Mouse (Mus musculus) midbrain, embryonic 11.5 days (tissue): ENCODE data around the gene Eid1. TPM values are rescaled to one million over a fixed set of nuclear protein-coding genes. Genes with fewer than 3 reads are reported as not detected.
A peak's percentile ranks its signal among the peaks of the same experiment; 100 is the strongest.

Experiments
- ATAC-seq: fragments of 200-750 bp; cut with Nextera tagmentation; 2 replicates; pipeline ENCODE4 v1.8.0; 2017; ENCODE audit warnings: moderate TSS enrichment, moderate library complexity; ENCODE audit not compliant: low FRiP score
- DNase-seq: peaks from one replicate; pipeline ENCODE4 v3.0.0; 2015; ENCODE audit warnings: low spot score; ENCODE audit errors: missing footprints
- H3K27ac ChIP-seq: fragments of 300-500 bp; sonication (generic); 2 replicates; pipeline ENCODE4 v1.5.1; 2014; ENCODE audit warnings: low read depth, low read length
- H3K27me3 ChIP-seq: fragments of 300-500 bp; sonication (generic); 2 replicates; pipeline ENCODE4 v1.6.1; 2014; ENCODE audit warnings: mild to moderate bottlenecking, low read length, moderate library complexity, mixed read lengths; ENCODE audit not compliant: control insufficient read depth, insufficient read depth
- H3K36me3 ChIP-seq: fragments of 300-500 bp; sonication (generic); 2 replicates; pipeline ENCODE4 v1.6.1; 2014; ENCODE audit warnings: mild to moderate bottlenecking, low read length, moderate library complexity, mixed read lengths; ENCODE audit not compliant: control insufficient read depth, insufficient read depth
- H3K4me1 ChIP-seq: fragments of 300-500 bp; sonication (generic); 2 replicates; pipeline ENCODE4 v1.6.1; 2014; ENCODE audit warnings: low read length; ENCODE audit not compliant: control insufficient read depth, insufficient read depth
- H3K4me2 ChIP-seq: fragments of 300-500 bp; sonication (generic); 2 replicates; pipeline ENCODE4 v1.6.1; 2014; ENCODE audit warnings: mild to moderate bottlenecking, moderate library complexity
- H3K4me3 ChIP-seq: fragments of 300-500 bp; sonication (generic); 2 replicates; pipeline ENCODE4 v1.5.1; 2014; ENCODE audit warnings: low read depth, low read length
- H3K9ac ChIP-seq: fragments of 300-500 bp; sonication (generic); 2 replicates; pipeline ENCODE4 v1.6.1; 2014; ENCODE audit warnings: low read length
- H3K9me3 ChIP-seq: fragments of 300-500 bp; sonication (generic); 2 replicates; pipeline ENCODE4 v1.6.1; 2016; ENCODE audit warnings: low read length; ENCODE audit not compliant: control insufficient read depth
- WGBS: fragments of 180-500 bp; shearing (Covaris S2); extraction: QIAGEN DNeasy Blood & Tissue Kit; methylation state at CpG from one replicate; pipeline ENCODE4 v1.1.7; 2014; 5-methylcytosine and 5-hydroxymethylcytosine counted together
- polyA plus RNA-seq: library from polyadenylated mRNA; unstranded; fragments of >200 nt; fragmentation: Nextera tagmentation; extraction: Ambion mirVana; gene quantifications from 2 replicates; pipeline ENCODE4 v1.2.1, GENCODE M21; 2014

Eid1 gene
- polyA plus RNA-seq, 1 experiment from 2014 or later = 281 TPM

GRCm38 (mm10) chr2:125665213-125665612, 7.7 kb upstream of the Eid1 start:
- H3K4me1 ChIP-seq = no peaks in the 10 kb centered on the region
- DNase-seq (no peak), ATAC-seq (no peak)
- no peak overlapping the region for H3K4me3 ChIP-seq
- H3K4me2 ChIP-seq = no peak overlapping the region
- H3K27ac ChIP-seq = no peak overlapping the region
- 91% methylated on average over 5 of the region's 5 CpGs for WGBS
- no peaks in the 10 kb centered on the region for H3K36me3 ChIP-seq
- no peaks in the 10 kb centered on the region for H3K27me3 ChIP-seq
- no peaks in the 10 kb centered on the region for H3K9me3 ChIP-seq
- H3K9ac ChIP-seq = no peak overlapping the region

DNA sequence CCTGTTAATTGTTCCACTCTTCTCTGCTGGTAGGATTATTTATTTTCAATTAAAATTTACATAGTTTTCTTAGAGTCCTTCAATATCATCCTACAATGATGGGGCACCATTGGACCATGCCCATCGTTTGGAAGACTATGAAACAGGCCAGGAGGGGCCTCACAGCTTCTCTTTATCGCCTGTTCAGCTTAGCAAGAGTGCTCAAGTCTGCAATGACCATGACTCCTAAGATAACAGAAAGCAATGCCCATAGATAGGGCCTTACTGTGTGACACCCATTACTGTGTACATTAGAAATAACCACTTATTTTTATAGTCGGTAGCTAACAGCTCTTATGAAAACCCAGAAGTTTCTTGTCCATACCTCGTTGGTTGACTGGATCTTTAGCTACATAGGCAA, 7.0 kb upstream of the Eid1 start:
- WGBS = 81% methylated on average over 4 of the region's 4 CpGs
- no peaks in the 10 kb centered on the region for H3K27me3 ChIP-seq
- no peak overlapping the region for H3K27ac ChIP-seq
- ATAC-seq = no peak
- H3K9ac ChIP-seq = no peak overlapping the region
- H3K9me3 ChIP-seq = no peaks in the 10 kb centered on the region
- H3K4me2 ChIP-seq = no peak overlapping the region
- H3K4me1 ChIP-seq = no peaks in the 10 kb centered on the region
- H3K4me3 ChIP-seq = no peak overlapping the region
- H3K36me3 ChIP-seq = no peaks in the 10 kb centered on the region
- DNase-seq = no peak

DNA sequence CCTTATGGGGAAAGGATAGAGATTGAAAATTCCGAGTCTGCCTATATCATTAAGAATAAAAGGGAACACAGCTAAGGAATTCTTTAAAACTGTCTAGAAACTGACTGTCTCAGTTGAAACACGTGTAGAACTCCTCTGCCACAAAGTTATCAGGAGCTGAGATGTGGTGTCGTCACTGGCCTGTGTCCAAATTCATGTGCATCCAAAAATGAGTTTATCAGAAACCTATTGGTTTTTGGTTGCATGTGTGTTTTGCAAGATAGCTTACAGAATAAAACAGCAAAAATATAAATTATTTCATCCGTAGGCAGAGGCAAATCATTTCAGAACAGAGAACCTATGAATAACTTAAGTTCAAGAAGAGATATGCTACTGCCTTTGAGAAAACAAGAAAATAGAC, 6.2 kb upstream of the Eid1 start:
- no peak overlapping the region for H3K27ac ChIP-seq
- no peak overlapping the region for H3K4me2 ChIP-seq
- no peaks in the 10 kb centered on the region for H3K4me1 ChIP-seq
- H3K36me3 ChIP-seq = no peaks in the 10 kb centered on the region
- DNase-seq (no peak), ATAC-seq (no peak)
- H3K4me3 ChIP-seq = no peak overlapping the region
- H3K27me3 ChIP-seq = no peaks in the 10 kb centered on the region
- H3K9me3 ChIP-seq = no peaks in the 10 kb centered on the region
- WGBS = 82% methylated on average over 4 of the region's 4 CpGs
- H3K9ac ChIP-seq = no peak overlapping the region

DNA sequence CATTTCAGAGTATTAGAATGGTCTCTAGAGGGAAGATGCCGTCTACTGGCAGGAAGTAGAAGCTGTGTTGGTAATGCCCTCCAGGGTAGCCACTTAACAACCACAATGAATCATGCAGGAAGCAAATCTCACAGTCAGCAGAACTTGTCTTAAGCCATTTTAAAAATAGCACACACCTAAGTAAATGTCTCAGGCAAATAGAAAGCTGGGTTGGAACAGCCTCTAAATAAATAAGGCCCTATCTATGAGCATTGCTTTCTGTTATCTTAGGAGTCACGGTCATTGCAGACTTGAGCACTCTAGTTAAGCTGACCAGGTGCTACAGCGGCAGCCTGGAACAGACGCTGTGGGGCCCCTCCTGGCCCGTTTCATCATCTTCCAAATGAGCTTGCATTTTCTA, 5.7 kb upstream of the Eid1 start:
- H3K36me3 ChIP-seq = no peaks in the 10 kb centered on the region
- 76% methylated on average over 5 of the region's 5 CpGs for WGBS
- H3K4me3 ChIP-seq = no peak overlapping the region
- no peak for ATAC-seq
- H3K27ac ChIP-seq = no peak overlapping the region
- no peaks in the 10 kb centered on the region for H3K4me1 ChIP-seq
- no peak for DNase-seq
- H3K4me2 ChIP-seq = no peak overlapping the region
- no peaks in the 10 kb centered on the region for H3K27me3 ChIP-seq
- H3K9ac ChIP-seq = no peak overlapping the region
- H3K9me3 ChIP-seq = no peaks in the 10 kb centered on the region

DNA sequence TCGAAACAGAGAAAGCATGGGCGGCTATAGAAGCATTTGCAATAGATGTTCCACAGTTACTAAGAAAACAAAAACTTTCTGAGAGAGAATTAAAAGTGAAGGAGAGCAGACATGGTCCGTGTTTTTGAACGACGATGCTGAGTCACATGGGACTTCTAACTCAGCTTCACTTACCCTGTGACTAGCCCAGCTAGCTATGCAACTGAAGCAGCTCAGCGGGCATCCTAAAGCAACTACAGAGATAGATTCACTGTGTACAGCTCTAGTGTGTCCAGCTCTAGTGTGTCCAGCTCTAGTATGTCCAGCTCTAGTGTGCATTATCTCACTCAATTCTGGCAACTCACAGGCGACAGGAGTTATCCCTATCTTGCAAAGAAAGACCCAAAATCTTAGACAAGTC, 5.2 kb upstream of the Eid1 start:
- no peak for DNase-seq
- no peaks in the 10 kb centered on the region; the same call in 1 of the 2 replicates for H3K4me1 ChIP-seq
- H3K4me2 ChIP-seq = no peak overlapping the region
- WGBS = 89% methylated on average over 7 of the region's 7 CpGs
- no peaks in the 10 kb centered on the region for H3K9me3 ChIP-seq
- ATAC-seq = no peak
- H3K4me3 ChIP-seq = no peak overlapping the region
- no peaks in the 10 kb centered on the region for H3K36me3 ChIP-seq
- H3K27me3 ChIP-seq = no peaks in the 10 kb centered on the region
- no peak overlapping the region for H3K9ac ChIP-seq
- H3K27ac ChIP-seq = no peak overlapping the region

GRCm38 (mm10) chr2:125670846-125671245, 2.0 kb upstream of the Eid1 start:
- DNase-seq (no peak), ATAC-seq (no peak)
- no peak overlapping the region for H3K9ac ChIP-seq
- no peaks in the 10 kb centered on the region for H3K36me3 ChIP-seq
- WGBS = 65% methylated on average over 1 of the region's 1 CpGs
- H3K9me3 ChIP-seq = no peaks in the 10 kb centered on the region
- no peaks in the 10 kb centered on the region for H3K27me3 ChIP-seq
- peaks cover 5% of the 10 kb centered on the region; the same call in 1 of the 2 replicates for H3K4me1 ChIP-seq
- H3K4me2 ChIP-seq = no peak overlapping the region
- no peak overlapping the region for H3K4me3 ChIP-seq
- H3K27ac ChIP-seq = no peak overlapping the region

DNA sequence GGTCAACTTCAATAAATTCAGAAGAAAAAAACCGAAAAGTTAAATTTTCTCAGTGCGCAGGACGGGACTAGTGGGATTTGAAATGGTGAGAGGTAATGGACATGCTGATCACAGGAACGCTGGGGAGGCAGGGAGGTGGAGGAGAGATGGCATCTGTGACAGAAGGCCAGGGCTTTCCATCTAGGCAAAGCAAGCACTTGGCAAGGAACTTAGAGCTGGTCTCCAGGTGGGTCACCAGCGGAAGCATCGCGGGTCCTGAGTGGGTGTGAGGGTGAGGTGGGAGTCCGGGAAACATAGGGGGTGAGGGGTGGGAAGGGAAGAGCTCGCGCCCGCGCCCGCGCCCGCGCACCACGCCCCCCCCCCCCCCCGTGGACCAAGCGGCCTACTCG, 333 bp upstream of the Eid1 start:
- Histone ChIP-seq H3K36me3 (no peaks in the 10 kb centered on the region), H3K4me3 (peak overlapping the region; percentile 82), H3K4me1 (peaks cover 5% of the 10 kb centered on the region; the same call in 1 of the 2 replicates), H3K27ac (no peak overlapping the region), H3K9ac (peak overlapping the region; percentile 95), H3K27me3 (no peaks in the 10 kb centered on the region), H3K9me3 (no peaks in the 10 kb centered on the region), H3K4me2 (peak overlapping the region; percentile 69)
- ATAC-seq (no peak; the same call in 1 of the 2 replicates), DNase-seq (no peak)
- 33% methylated on average over 7 of the region's 20 CpGs for WGBS

- 80% methylated on average over 9 of the region's 9 CpGs for whole genome bisulfite sequencing
- Histone ChIP-seq H3K27ac (no peak overlapping the region), H3K9me3 (no peaks in the 10 kb centered on the region), H3K36me3 (no peaks in the 10 kb centered on the region), H3K4me3 (no peak overlapping the region), H3K27me3 (no peaks in the 10 kb centered on the region), H3K9ac (no peak overlapping the region), H3K4me2 (no peak overlapping the region), H3K4me1 (0 out of 2 replicates have a peak, but pooled peaks cover 6% of the 10 kb centered on the region)
- ATAC-seq (no peak), DNase-seq (no peak)
These were observed 8.9 kb downstream of the Eid1 start for GRCm38 (mm10) chr2:125681811-125682210.

DNA sequence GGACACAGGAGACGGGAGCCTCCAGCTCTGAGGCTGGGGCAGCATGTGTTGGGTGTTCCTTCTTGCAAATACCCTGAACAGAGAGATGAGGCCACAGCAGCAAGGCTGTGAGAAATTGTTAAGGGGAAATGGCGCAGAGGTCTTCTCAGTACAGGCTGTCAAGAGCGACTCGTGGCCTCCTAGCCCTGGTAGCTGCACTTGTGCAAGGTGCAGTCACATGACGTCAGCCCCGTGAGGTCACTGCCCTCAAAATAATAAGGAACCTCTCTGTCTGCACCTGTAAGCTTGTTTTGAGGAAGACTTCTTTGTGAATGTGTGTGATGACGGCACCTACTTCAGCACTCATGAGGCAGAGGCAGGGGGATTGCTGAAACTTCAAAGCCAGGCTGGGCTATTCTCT, 11.0 kb downstream of the Eid1 start:
- H3K9me3 ChIP-seq = no peaks in the 10 kb centered on the region
- H3K27ac ChIP-seq = no peak overlapping the region
- DNase-seq (no peak), ATAC-seq (no peak)
- H3K4me2 ChIP-seq = no peak overlapping the region
- no peak overlapping the region for H3K4me3 ChIP-seq
- H3K27me3 ChIP-seq = no peaks in the 10 kb centered on the region
- 88% methylated on average over 7 of the region's 7 CpGs for WGBS
- 0 out of 2 replicates have a peak, but pooled peaks cover 6% of the 10 kb centered on the region for H3K4me1 ChIP-seq
- H3K9ac ChIP-seq = no peak overlapping the region
- no peaks in the 10 kb centered on the region for H3K36me3 ChIP-seq
